Mouse (Mus musculus): Measurements from ENCODE around the gene Nsg2. TPM values are rescaled to one million over a fixed set of nuclear protein-coding genes. Genes with fewer than 3 reads are reported as not detected.

The Nsg2 gene
- polyA plus RNA-seq, 1 experiment from 2014 or later: 7.2 TPM

Other genes starting within 250 kb of the Nsg2 start
- 2.5 TPM in 2 replicates for gene Cpeb4, start 128.3 kb upstream of the Nsg2 start, polyA plus RNA-seq (2016; fragmentation: Nextera tagmentation; extraction: Ambion mirVana)
- gene 4930524B15Rik, start 34.9 kb upstream of the Nsg2 start, polyA plus RNA-seq (2016; fragmentation: Nextera tagmentation; extraction: Ambion mirVana): 0.14 TPM in 1 of 2 replicates, not detected in the other
- gene Il9r, start 199.8 kb downstream of the Nsg2 start, polyA plus RNA-seq (2016; fragmentation: Nextera tagmentation; extraction: Ambion mirVana): 0.21 TPM in 1 of 2 replicates, not detected in the other
- gene Snrnp25, start 205.0 kb downstream of the Nsg2 start, polyA plus RNA-seq (2016; fragmentation: Nextera tagmentation; extraction: Ambion mirVana): 81.9 and 83.3 TPM in 2 replicates
- gene Rhbdf1, start 221.8 kb downstream of the Nsg2 start, polyA plus RNA-seq (2016; fragmentation: Nextera tagmentation; extraction: Ambion mirVana): 39.8 and 42.0 TPM in 2 replicates
- 42.4 and 44.6 TPM in 2 replicates for gene Mpg, start 226.0 kb downstream of the Nsg2 start, polyA plus RNA-seq (2016; fragmentation: Nextera tagmentation; extraction: Ambion mirVana)

Measured in limb, embryonic 12.5 days (tissue).